Mouse (Mus musculus): ENCODE measurements around the gene Prpf31.

DNA sequence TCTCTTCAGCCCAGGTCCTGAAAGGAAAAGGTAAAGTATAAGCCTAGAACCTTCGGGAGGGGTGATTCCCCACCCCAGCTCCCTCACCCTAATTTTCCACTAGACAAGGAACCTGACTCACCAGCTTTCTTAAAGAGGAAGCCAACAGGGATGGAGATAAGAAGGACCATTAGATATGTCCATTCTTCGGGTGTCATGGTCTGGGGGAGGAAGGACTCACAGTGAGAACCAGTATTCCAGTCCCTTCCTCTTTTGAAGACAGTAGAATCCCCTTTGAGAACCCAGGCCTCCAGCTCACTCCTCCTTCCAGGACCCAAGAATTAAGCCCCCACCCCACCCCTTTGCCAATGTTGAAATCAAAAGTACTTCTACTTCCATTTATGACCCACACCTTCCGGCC lies 62.1 kb downstream of the Prpf31 start:
- TF ChIP-seq CTCF (IDR thresholded peaks at IDR 0.05; ENCODE audit: low read depth, low read length) (no peak), GATA1 (IDR thresholded peaks at IDR 0.05; ENCODE audit: borderline replicate concordance, low read length) (no peak), GATA2 (IDR thresholded peaks at IDR 0.05; ENCODE audit: borderline replicate concordance, low read depth, low read length) (no peak), POLR2AphosphoS5 (IDR thresholded peaks at IDR 0.05; ENCODE audit: insufficient replicate concordance, low read depth, low read length) (no peak), TAL1 (conservative IDR thresholded peaks at IDR 0.05; ENCODE audit: low read depth, low read length) (no peak)
